Mouse (Mus musculus): ENCODE measurements around the gene Cldn14. TPM values are rescaled to one million over a fixed set of nuclear protein-coding genes. Genes with fewer than 3 reads are reported as not detected.
A peak's percentile ranks its signal among the peaks of the same experiment; 100 is the strongest.

Cldn14 gene
- total and polyA plus RNA-seq, 3 experiments = not detected

GRCm38 (mm10) chr16:93912808-93913207 lies 95.8 kb downstream of the Cldn14 start:
- DNase-seq (ENCODE audit: low read depth, low spot score) = no peak
- TF ChIP-seq ZKSCAN1 (IDR thresholded peaks at IDR 0.05; ENCODE audit: low read depth, low read length) (no peak), CHD2 (IDR thresholded peaks at IDR 0.05; ENCODE audit: low read length) (no peak), MYB (IDR thresholded peaks at IDR 0.05; ENCODE audit: low read depth, low read length) (no peak), USF2 (IDR thresholded peaks at IDR 0.05; ENCODE audit: borderline replicate concordance in 1 of 2, insufficient read depth in 1 of 2, low read depth in 1 of 2, low read length in 2 of 2) (no peak), TAL1 (IDR thresholded peaks at IDR 0.05; ENCODE audit: low read length) (no peak), ETS1 (IDR thresholded peaks at IDR 0.05; ENCODE audit: low read depth, low read length) (no peak), MYC (IDR thresholded peaks at IDR 0.05; ENCODE audit: low read depth, low read length) (no peak)
- H3K9ac ChIP-seq (ENCODE audit: control insufficient read depth, low read depth, low read length, poor library complexity, severe bottlenecking) = no peak overlapping the region
- H3K36me3 ChIP-seq (ENCODE audit: control insufficient read depth in 1 of 2, insufficient read depth in 2 of 2, low read length in 2 of 2) = peaks cover 0 to 21% of the 10 kb centered on the region in 2 experiments; a peak in 2 of 4 replicates
- no peak overlapping the region for H3K27ac ChIP-seq (ENCODE audit: control insufficient read depth, low read depth, low read length)
- no peaks in the 10 kb centered on the region for H3K27me3 ChIP-seq (ENCODE audit: control insufficient read depth in 1 of 2, insufficient read depth in 2 of 2, low read length in 2 of 2)
- H3K4me1 ChIP-seq (ENCODE audit: control insufficient read depth in 1 of 2, insufficient read depth in 2 of 2, low read length in 2 of 2) = peaks cover 12 to 32% of the 10 kb centered on the region in 2 experiments
- H3K9me3 ChIP-seq (replicated peaks; ENCODE audit: insufficient read depth, low read length) = no peaks in the 10 kb centered on the region
- H3K4me3 ChIP-seq (ENCODE audit: control insufficient read depth in 1 of 2, insufficient read depth in 1 of 2, low read depth in 2 of 2, low read length in 2 of 2) = no peak overlapping the region
- H3K79me2 ChIP-seq (ENCODE audit: control insufficient read depth, insufficient read depth, low read length, poor library complexity) = no peaks in the 10 kb centered on the region

- peaks cover 11 to 30% of the 10 kb centered on the region in 2 experiments for H3K4me1 ChIP-seq (ENCODE audit: control insufficient read depth in 1 of 2, insufficient read depth in 2 of 2, low read length in 2 of 2)
Observed at GRCm38 (mm10) chr16:93912158-93912557, 96.5 kb downstream of the Cldn14 start.

GRCm38 (mm10) chr16:93910735-93911665 lies 97.6 kb downstream of the Cldn14 start:
- Histone ChIP-seq H3K27me3 (ENCODE audit: control insufficient read depth in 1 of 2, insufficient read depth in 2 of 2, low read length in 2 of 2) (no peaks in the 10 kb centered on the region), H3K4me3 (ENCODE audit: control insufficient read depth in 1 of 2, insufficient read depth in 1 of 2, low read depth in 2 of 2, low read length in 2 of 2) (peak overlapping the region; percentile 49 to 50), H3K9me3 (replicated peaks; ENCODE audit: insufficient read depth, low read length) (no peaks in the 10 kb centered on the region), H3K79me2 (ENCODE audit: control insufficient read depth, insufficient read depth, low read length, poor library complexity) (no peaks in the 10 kb centered on the region), H3K4me1 (ENCODE audit: control insufficient read depth in 1 of 2, insufficient read depth in 2 of 2, low read length in 2 of 2) (peaks cover 11 to 30% of the 10 kb centered on the region in 2 experiments), H3K27ac (ENCODE audit: control insufficient read depth, low read depth, low read length) (peak overlapping the region; percentile 60), H3K9ac (ENCODE audit: control insufficient read depth, low read depth, low read length, poor library complexity, severe bottlenecking) (peak overlapping the region; percentile 44), H3K36me3 (ENCODE audit: control insufficient read depth in 1 of 2, insufficient read depth in 2 of 2, low read length in 2 of 2) (peaks cover 0 to 19% of the 10 kb centered on the region in 2 experiments; a peak in 2 of 4 replicates)
- DNase-seq (ENCODE audit: low read depth, low spot score) = peak; percentile 65
- TF ChIP-seq USF1 (IDR thresholded peaks at IDR 0.05; ENCODE audit: low read depth, low read length) (peak; percentile 63), NELFE (IDR thresholded peaks at IDR 0.05; ENCODE audit: low read depth, low read length) (0 out of 2 replicates have a peak, but pooled peaks have one; percentile 22), ETS1 (IDR thresholded peaks at IDR 0.05; ENCODE audit: low read depth, low read length) (peak; percentile 67), RCOR1 (IDR thresholded peaks at IDR 0.05; ENCODE audit: low read depth, low read length) (peak; percentile 54; the same call in 1 of the 2 replicates), CHD1 (IDR thresholded peaks at IDR 0.05; ENCODE audit: low read depth, low read length) (no peak), TCF12 (IDR thresholded peaks at IDR 0.05; ENCODE audit: low read depth, low read length) (peak; percentile 79), BHLHE40 (IDR thresholded peaks at IDR 0.05; ENCODE audit: borderline replicate concordance, low read depth, low read length) (no peak; the same call in 1 of the 2 replicates), EP300 (IDR thresholded peaks at IDR 0.05; ENCODE audit: low read depth in 1 of 2, low read length in 2 of 2) (peak; percentile 70 to 81), GABPA (IDR thresholded peaks at IDR 0.05; ENCODE audit: low read depth, low read length) (no peak), TBP (IDR thresholded peaks at IDR 0.05; ENCODE audit: low read depth, low read length) (no peak), MXI1 (IDR thresholded peaks at IDR 0.05; ENCODE audit: low read depth, low read length) (no peak), TAL1 (IDR thresholded peaks at IDR 0.05; ENCODE audit: low read length) (peak; percentile 36; the same call in 1 of the 2 replicates), GATA1 (IDR thresholded peaks at IDR 0.05; ENCODE audit: low read depth, low read length) (peak; percentile 65), E2F4 (IDR thresholded peaks at IDR 0.05; ENCODE audit: borderline replicate concordance, low read depth, low read length) (no peak), POLR2A (IDR thresholded peaks at IDR 0.05; ENCODE audit: control insufficient read depth in 1 of 2, insufficient read depth in 1 of 2, low read depth in 1 of 2, low read length in 2 of 2, poor library complexity in 1 of 2) (peak in 1 of 2 experiments; percentile 42; a peak in 1 of 4 replicates), SMC3 (IDR thresholded peaks at IDR 0.05; ENCODE audit: low read depth, low read length) (no peak), POLR2AphosphoS5 (IDR thresholded peaks at IDR 0.05; ENCODE audit: borderline replicate concordance, low read depth, low read length) (no peak)

More at GRCm38 (mm10) chr16:93912158-93912557, 96.5 kb downstream of the Cldn14 start:
- no peak for TF ChIP-seq CHD2 (IDR thresholded peaks at IDR 0.05; ENCODE audit: low read length)
- TF ChIP-seq ETS1 (IDR thresholded peaks at IDR 0.05; ENCODE audit: low read depth, low read length) = no peak
- no peak for TF ChIP-seq UBTF (IDR thresholded peaks at IDR 0.05; ENCODE audit: borderline replicate concordance, insufficient read depth, low read depth, low read length)
- no peak for TF ChIP-seq ZNF384 (IDR thresholded peaks at IDR 0.05; ENCODE audit: low read depth, low read length)
- TF ChIP-seq JUND (IDR thresholded peaks at IDR 0.05; ENCODE audit: low read depth, low read length) = no peak
- Histone ChIP-seq H3K36me3 (ENCODE audit: control insufficient read depth in 1 of 2, insufficient read depth in 2 of 2, low read length in 2 of 2) (peaks cover 0 to 21% of the 10 kb centered on the region in 2 experiments; a peak in 2 of 4 replicates), H3K79me2 (ENCODE audit: control insufficient read depth, insufficient read depth, low read length, poor library complexity) (no peaks in the 10 kb centered on the region), H3K9me3 (replicated peaks; ENCODE audit: insufficient read depth, low read length) (no peaks in the 10 kb centered on the region), H3K27me3 (ENCODE audit: control insufficient read depth in 1 of 2, insufficient read depth in 2 of 2, low read length in 2 of 2) (no peaks in the 10 kb centered on the region), H3K27ac (ENCODE audit: control insufficient read depth, low read depth, low read length) (no peak overlapping the region), H3K4me3 (ENCODE audit: control insufficient read depth in 1 of 2, insufficient read depth in 1 of 2, low read depth in 2 of 2, low read length in 2 of 2) (no peak overlapping the region), H3K9ac (ENCODE audit: control insufficient read depth, low read depth, low read length, poor library complexity, severe bottlenecking) (no peak overlapping the region)
- no peak for DNase-seq (ENCODE audit: low read depth, low spot score)

Measured in MEL (cell line).